Mouse (Mus musculus) C2C12 (cell line): ENCODE measurements at regions not wholly inside any gene's neighbourhood (a gene's known extent, or its start where the extent isn't known, plus 50 kb on each side); places are given as distances from the start of the nearest gene placed in this dataset.

Experiments
- CEBPB ChIP-seq: IDR thresholded peaks from one replicate; pipeline ENCODE4 v1.6.1; 2011; ENCODE audit warnings: low read depth, mild to moderate bottlenecking, control low read depth, moderate library complexity
- CTCF ChIP-seq: IDR thresholded peaks from one replicate; pipeline ENCODE4 v1.5.1; 2011; ENCODE audit not compliant: control insufficient read depth, insufficient read depth, insufficient read length
- FOSL1 ChIP-seq: IDR thresholded peaks from one replicate; pipeline ENCODE4 v1.8.0; 2011; ENCODE audit warnings: mild to moderate bottlenecking, low read length; ENCODE audit not compliant: poor library complexity, insufficient read depth, severe bottlenecking

DNA sequence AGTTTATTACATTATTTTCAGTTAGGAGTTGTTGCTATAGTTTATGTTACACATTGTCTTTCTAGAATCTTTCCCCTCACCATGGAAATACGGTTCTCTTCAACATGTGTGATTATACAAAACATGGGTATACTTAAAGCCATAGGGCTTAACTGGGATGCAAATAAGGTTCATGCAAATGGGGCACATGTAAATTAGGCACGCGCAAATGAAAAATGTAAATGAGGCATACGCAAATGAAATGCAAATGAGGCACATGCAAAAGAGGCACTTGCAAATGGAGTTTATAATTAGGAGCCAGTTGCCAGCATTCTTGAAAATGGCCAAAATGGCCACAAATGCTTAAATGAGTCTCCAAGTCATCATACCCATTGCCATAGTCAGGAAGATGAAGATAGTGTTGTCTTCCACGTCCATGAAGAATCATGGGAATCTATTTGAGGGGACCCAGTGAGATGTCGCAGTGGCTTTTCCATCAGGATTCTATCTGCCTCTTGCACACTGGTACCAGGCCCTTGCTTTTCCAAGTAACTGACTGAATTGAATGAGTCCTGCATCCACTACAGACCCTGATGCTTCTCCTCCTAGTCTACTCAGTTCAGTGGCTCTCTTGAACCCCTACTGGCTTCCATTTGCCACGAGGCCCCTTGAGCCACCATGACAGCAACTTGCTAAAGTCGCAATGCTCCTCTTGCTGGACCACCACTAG lies 65.4 kb upstream of the Rbm19 start:
- TF ChIP-seq CTCF: no peak
- TF ChIP-seq CEBPB: no peak
- no peak for TF ChIP-seq FOSL1
